Mouse (Mus musculus) MEL-GATA-1-ER (cell line): ENCODE results near the gene Cxadr.

Experiments used
- DNase-seq: peaks from one replicate; pipeline ENCODE4 v3.0.0-alpha.2; 2012; ENCODE audit warnings: low read depth; ENCODE audit errors: extremely low read depth

Gene Cxadr

DNA sequence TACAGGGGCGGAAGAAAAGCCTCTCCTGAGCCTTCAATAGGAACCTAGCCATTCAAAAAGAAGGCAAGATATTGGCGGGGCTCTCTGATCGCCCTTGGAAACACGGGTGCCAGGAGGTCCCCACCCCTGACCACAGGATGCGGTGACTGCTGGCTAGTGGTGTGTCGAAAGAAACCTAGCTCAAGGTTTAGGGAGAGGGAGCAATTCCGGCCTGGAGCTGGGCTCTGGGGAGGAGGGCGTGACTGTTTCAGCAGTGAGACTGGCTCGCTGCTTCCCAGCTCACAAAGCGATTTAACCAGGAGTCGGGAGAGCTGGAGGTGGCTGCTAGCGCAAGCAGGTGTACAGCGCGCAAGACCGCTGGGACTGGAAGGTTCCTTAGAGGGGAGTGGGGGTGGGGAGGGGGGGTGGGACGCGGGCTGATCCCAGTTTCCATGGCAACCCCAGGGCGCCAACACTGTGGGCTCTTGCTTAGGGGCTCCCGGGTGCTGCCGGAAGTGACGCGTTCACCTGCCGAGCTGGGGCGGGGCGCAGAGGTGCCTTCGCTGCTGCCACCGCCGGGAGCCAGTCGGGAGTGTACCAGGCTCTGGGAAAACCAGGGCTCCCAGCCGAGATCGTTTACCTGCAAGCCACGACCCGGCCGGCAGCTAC is at the start of gene Cxadr:
TSS of gene Cxadr (plus strand) at position 307 of the 648 bp plus-strand sequence.
- DNase-seq = no peak

DNA sequence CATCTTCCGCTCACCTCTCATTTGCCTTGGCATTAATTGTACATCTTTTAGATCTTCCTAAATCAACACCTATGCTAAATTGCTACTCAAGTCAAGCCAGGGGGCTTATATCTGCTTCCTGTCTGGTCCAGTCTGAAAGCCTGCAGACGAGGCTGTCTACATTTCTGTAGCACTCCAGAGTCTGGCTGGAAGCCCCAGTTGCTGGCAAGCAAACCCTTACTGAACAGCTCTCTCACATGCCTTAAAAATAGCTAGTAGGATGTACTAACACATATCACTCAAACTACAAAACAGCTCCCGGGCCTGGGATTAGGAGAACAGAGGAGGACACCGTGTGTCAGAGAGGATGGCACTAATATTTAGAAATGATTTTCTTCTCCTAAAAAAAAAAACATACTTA is 42.3 kb upstream of the Cxadr start:
- DNase-seq = no peak

DNA sequence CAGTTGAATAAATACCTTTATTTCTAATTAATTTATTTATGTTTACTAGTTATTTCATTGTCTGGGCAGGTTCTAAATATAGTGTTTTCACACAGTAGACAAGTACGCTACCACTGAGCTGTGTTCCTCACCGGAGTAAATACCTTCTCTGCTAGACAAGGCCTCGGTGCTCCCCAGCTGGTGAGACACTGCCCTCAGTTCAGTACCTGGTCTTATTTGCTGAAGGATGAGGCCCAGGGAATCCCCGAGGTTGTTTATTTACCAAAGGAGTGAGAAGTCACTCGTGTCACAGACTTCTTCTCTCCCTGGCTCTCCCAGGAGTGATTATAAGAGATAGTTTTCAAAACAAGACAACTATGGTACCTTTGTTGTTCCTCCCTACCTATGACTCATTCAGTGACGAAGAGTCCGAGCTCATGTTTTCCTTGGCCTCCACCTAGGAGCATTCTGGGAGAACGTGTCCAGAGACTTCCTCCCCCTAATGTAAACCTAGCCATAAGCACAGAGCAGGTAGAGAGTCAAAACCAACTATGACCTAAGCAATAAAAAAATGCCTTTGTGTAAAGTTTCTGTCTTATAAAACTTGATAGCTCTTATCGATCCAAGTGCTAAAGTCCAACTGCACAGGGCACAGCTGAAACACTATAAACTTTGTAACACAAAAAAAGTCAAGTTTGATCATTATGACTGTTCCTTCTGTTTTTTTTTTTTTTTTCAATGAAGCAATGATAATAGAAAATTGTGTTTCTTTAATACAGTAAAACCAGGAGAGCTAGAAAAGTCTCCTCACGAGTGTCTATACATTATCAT is 41.0 kb upstream of the Cxadr start:
- no peak for DNase-seq

DNA sequence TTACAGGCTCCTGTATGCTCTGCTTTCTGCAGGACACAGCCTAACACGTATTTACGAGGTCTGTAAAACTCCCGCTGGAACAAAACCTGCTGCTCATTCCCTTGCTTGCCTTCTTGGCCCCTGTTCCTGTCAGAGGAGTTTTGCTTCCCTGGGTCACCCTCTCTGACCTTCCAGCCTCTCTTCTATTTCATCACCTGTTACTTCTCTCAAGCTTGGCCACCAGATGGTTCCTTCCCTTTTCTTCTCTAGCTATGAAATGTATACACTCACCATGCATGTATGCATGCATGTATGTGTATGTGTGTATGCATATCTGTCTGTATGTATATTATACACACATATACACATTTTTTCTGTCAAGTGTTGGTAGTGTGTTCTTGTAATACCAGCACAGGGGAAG is 39.8 kb upstream of the Cxadr start:
- DNase-seq = no peak

DNA sequence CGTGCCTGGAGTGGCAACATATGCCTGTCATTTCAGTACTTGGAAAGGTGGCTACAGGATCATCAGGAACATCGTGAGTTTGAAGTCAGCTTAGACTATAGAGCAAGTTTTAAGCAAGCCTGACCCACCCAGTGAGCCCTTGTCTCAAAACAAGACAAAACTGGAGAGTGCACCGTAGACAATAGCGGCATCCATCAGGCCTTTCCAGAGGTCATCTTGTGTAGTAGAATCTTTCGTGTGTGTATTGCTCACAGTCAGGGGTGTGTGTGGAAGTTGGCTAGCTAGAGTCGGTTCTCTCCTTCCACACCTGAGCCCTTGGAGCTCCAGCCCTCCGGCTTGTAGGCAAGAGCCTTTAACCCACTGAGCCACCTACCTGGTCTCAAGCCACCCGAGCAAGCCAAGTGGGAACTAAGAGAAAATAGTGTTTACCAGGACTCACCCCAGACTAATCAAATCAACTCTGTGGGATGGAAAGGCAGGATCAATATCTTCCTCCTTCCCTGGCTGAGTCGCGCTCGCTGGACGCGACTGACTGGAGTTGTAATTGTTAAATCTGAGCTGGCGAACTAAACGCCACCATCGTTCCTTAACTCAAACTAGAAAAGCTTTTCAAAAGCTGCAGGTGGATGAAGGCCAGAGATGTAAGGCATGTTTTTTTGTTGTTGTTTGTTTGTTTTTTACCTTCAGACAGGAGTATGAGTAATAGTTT is 36.7 kb upstream of the Cxadr start:
- DNase-seq = no peak

DNA sequence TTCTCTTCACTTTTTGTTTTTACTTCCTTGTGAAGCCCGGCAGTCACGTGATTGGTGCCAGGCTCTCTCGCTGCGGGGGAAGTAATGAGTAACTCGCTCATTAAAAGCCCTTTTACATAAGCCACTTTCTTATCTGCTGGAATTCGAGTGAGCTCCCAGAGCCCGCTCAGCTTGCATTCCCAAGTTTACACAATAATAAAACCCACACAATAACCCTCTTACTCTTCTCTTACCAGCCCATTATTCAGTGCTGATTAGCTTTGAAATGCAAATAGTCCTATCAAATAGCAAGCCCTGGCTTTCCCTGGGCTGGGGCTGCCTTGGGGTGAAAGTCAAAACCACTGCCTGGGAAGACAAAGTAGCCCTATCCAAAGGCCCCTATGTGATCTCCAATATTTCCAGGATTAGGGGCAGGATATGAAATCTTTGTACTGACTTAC is 36.1 kb upstream of the Cxadr start:
- DNase-seq = no peak

DNA sequence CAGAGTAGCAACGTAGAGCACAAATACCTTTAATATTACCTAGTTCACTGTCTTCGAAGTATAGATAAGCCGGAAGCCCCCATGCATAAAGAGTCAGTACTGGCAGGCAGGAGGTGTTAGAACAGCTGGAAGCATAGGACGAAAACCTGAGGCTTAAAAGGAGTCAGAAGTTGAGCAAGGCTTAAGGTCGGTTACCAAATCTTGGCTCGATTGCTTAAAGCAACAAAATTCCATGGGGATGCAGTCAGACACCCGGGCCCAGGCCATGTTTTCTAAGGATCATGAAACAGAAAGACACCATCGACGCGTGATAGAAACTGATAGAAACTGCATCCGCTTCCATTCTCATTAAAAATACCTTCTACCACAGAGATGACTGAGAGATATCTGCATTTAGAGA is 35.5 kb upstream of the Cxadr start:
- DNase-seq = no peak

DNA sequence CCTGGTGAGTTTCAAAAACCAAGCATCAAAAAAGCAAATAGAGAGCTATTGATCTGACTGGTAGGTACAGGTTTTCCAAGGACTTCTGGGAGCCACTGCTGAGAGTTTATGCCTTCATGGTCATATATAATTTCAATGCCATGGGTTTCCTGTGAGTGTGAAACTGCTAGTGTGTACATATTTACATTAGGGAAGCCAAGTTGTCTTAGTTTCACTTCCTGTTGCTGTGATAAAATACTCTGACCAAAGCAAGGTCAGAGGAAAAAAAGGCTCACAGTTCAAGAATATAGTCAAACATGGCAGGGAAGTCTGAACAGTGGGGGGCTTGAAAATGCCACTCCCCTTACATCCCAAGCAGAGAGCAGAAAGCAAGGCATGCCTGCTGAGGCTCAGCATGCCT is 33.8 kb upstream of the Cxadr start:
- no peak for DNase-seq

DNA sequence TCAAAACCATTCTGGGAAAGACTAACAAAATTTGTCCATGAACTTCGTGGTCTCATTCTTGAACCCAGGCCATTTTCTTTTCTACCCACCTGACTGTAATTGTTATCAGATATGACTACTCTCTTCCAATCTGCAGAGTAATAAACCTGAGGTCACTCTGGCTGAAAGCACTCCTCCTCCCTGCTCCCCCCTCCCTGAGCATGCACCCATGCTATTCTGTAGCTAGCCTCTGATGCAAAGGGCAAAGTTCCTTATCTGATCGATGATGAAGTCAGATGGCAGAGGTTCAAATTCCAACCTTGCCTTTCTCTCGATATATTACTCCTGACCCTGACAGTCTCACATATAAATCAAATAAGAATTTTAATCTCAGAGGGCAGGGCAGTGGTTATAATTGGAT is 33.1 kb upstream of the Cxadr start:
- no peak for DNase-seq

DNA sequence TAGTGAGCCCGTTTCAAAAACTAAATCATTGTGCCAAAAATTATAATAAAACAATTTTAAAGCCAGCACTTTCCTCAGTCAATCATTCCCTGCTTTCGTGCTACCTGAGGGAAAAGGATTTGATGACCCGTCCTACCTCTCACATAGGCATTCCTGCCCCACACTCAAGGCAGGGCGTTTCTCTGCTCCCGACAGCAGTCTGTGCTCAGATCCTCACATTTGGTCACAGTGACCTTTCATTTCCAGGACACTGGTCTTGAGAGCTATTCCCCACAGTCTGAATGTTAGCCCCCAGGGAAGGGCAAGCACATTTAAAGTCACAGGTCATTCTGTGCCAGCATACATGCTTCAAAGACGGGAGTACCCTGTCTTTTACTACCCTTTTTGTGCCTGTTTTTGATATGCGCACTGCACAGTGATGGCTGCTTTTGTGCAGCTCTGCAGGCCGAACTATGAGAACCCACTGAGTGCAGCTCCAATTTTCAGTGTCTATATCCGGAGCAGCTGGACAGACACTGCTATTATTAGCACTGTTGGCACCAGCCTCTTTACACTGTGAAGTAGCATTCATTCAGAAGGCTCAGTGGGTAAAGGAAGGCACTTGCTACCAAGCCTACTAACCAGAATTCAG is 26.3 kb upstream of the Cxadr start:
- DNase-seq = no peak

DNA sequence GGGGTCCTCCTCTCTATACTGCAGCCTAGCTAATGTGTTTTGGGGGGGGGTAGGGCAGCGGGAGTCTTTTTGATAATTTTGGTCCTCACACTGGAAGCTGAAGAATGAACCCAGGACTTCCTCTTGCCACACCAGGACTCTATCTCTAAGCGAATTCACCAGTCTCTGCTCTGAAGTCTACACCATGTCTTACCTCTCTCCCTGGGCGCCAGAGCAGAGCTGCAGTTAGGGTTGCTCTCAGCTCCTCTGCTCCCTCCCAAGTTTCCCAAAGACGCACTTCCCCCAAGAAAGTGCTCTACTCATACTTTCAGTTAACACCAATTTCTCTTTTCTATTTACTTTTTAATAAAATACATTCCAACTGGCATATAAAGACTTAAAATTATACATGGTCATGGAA is 23.7 kb upstream of the Cxadr start:
- DNase-seq = no peak

DNA sequence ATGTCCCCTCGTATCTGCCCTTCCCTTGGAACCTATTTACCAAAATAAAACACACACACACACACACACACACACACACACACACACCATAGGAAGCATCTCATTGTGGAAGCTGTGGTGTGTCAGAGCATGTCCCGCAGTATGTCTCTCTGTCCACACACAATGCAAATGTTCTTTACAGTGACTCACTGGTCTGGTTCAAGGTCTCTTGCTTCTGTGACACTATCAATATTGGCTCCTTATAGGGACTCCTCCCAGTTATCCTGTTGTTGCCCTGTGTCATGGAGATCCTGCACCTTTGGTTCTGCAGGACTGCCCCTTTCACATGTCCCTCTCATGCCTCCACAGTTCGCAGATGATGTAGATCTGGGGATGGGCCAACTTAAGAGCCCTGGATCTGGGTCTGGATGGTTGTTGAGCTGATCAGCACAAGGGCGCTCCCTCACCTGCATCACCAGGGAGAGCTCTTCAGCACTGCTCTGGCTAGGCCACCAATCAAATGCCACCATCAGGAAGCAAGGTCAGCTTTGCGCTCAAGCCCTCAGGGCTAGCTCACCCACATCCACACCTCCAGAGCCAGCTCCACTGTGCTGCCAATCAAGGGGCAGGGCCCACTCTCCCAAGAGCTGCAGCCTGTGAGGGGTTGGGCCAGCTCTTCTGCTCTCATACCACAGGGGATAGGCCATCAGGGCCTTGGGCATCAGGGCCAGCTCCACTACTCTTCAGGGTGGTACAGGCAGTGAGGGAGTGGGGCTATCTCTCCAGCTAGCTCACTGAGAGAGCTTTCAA is 21.0 kb upstream of the Cxadr start:
- DNase-seq = no peak

DNA sequence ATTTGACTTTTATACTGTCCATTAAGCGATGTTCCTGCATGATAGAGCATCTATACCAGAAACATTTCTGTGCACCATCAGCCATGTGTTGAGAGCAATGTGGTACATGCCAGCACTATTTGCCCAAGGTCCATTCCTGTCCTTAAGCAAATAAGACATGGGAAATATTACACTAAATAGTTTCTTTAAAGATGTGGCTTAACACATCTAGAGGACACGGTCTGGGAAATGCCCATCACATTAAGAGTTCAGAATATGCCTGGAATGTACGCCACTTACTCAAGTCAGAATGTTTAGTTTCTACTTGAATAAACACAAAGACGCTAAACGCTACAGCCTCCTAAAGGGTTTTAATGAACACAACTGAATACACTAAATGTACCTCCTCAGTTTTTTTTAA is 18.1 kb upstream of the Cxadr start:
- DNase-seq = no peak

DNA sequence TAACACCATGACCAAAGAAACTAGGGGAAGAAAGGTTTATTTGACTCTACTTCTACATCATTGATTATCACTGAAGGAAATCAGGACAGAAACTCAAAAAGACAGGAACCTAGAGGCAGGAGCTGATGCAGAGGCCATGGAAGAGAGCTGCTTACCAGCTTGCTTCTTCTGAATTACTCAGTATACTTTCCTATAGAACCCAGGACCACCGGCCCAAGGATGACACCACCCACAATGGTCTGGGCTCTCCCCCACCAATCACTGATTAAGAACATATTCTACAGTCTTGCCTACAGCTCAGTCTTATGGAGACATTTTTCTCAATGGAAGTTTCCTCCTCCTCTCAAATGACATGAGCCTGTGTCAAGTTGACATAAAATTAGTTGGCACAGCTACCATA is 7.2 kb upstream of the Cxadr start:
- no peak for DNase-seq

DNA sequence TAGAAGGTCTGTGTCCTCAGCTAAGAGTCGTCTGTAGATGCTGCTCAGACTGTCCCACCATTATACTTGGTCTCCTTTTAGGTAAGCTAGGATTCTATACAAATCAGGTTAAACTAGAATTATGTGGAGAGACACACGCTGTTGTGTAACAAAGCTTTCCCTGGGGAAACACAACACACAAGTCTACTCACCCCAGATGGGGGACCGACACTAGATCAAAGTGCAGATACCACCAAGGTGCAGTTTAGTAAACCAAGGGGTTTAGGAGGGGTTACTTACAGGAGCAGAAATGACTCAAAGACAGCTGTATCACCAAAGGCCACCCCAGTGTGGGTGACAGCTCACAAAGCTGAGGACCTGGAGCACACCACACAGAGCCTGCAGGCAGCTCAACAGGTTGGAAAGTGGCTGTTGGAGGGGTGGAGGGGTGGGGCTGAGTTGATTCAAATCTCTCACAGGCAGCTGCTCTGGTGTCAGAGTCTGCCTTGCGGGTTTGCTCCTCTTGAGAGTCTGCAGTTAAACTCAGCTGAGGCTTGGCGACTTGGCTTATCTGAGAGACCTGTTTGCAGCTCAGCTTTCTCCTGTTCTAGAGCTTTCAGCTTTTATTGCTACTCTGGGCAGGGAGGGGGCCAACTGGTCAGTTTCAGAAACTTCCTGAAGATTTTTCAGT is 6.5 kb upstream of the Cxadr start:
- no peak for DNase-seq

DNA sequence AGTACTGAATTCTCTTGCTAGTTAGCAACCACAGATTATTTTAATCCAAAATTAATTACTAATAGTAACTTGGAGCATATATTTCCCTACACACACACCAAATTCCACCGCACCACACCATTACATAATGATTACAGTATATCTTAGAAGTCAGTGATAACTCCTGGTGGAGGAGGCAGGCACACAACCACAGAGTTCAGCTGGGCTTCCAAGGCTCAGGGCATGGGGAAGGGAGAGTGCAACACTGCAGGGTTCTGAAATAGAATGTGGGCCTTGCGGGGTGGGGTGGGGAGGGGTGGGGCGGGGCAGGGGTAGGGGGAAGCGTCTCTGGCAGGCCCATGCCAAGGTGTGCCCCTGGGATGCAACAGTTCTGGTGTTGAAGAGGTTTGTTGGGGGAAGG is 5.7 kb upstream of the Cxadr start:
- no peak for DNase-seq

DNA sequence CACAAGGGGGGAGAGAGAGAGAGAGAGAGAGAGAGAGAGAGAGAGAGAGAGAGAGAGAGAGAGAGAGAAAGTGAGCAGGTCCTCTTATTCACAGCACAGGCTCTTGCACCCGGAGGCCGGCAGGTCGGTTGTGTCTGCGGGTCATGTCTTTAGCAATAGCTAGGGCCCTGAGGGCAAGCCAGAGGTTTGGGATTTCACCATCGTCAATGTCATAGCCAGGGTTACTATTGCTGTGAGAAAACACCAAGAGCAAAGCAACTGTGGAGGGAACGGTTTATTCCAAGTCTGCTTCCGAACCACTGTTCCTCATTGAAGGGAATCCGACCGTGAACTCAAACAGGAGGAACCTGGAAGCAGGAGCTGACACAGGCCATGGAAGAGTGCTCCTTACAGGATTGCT is 5.2 kb upstream of the Cxadr start:
- no peak for DNase-seq

DNA sequence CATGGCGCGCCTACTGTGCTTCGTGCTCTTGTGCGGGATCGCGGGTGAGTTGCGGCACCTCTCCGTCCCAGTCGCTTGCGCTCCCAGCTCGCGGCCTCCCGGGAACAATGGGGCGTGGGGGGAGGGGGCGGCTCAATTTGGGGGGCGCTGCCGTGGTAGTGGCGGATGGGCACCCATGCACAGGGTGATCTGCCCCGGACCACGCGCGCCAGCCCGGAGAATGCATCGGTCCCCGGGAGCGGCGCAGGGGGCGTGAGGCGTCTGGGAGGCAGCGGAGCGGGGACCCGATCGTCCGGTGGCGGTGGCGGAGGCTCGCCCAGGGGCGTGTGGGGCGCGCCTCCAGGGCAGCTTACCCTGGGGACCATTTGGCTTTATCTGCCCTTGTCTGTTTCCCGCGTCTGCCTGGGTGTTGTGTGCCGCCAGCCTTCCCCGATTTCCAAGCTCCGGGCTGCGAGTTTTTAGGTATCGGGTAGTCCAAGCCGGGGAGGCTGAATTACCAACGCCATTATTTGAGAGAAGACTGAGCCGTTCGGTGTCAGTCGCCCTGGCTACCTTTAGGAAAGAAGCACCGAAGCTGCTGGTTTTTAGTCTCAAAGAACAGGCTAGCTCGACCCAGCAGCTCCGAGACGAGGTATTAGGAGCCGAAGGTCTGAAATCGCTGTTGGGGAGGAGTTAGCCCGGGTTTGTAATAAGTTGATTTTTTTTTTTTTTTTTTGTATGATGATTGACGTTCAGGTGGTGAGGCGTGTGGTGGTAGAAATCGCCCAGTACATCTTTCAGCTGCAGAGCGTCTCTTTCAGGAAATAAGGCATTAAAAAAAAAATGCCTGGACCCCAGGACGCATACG is 765 bp downstream of the Cxadr start:
- no peak for DNase-seq

DNA sequence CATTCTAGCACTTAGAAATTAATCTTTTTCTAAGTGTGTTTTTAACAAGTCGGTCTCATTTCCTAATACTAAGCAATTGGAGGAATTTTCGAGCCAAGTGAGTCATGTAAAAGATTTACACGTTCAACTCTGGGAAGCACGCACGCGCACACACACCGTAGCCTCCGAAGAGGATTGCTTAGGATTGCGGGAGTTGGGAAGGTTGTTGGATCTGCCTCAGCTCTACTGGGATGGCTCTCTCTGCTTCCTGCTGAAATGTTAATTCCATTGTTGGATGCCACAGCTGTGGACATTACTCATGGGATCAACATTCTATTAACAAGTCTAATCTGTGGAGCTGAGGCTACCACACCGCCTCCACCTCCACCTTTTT is 1.4 kb downstream of the Cxadr start:
- DNase-seq = no peak

DNA sequence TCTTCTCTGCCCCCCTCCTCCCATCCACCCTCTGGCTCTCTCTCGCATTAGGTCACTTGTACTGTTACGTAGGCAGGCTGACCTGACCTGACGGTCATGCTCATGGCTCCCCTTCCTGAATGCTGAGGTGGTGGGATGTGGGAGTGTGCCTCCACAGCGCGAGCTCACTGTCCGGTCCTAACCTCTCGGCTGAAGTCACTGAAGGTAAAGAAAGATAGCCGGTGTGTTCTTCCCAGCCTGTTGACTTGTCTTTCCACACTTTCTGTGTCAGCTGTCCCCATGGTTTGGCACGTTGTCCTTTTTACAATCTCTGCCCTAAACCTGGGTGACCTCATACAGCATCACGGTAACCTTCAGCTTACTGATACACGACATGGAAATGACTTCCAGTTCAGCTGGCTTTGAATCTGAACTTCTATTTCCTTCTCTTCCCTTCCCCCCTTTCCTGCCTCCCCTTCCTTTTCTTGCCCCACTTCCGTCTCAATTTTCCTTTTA is 4.4 kb downstream of the Cxadr start:
- no peak for DNase-seq
